Mouse (Mus musculus) liver, adult 2 months (tissue): ENCODE results near the gene Abcb11. TPM values are rescaled to one million over a fixed set of nuclear protein-coding genes. Genes with fewer than 3 reads are reported as not detected.

Source experiments
- DNase-seq: peaks from one replicate; pipeline ENCODE4 v3.0.0-alpha.2; 2011; ENCODE audit warnings: low read depth, low spot score; ENCODE audit errors: extremely low read depth
- H3K27ac ChIP-seq: fragments of 200-500 bp; replicated peaks from 2 replicates; pipeline ENCODE4 v1.5.1; 2012; ENCODE audit warnings: low read depth, mild to moderate bottlenecking, control low read depth, inconsistent platforms, low read length; ENCODE audit not compliant: insufficient read depth
- H3K27me3 ChIP-seq: fragments of 200-500 bp; 2 replicates; pipeline ENCODE4 v1.6.1; 2012; ENCODE audit warnings: mild to moderate bottlenecking, moderate library complexity, low read length, inconsistent platforms; ENCODE audit not compliant: control insufficient read depth, insufficient read depth
- H3K36me3 ChIP-seq: fragments of 200-500 bp; 2 replicates; pipeline ENCODE4 v1.6.1; 2012; ENCODE audit warnings: low read length, inconsistent platforms; ENCODE audit not compliant: control insufficient read depth, insufficient read depth
- H3K4me1 ChIP-seq: fragments of 200-500 bp; 2 replicates; pipeline ENCODE4 v1.6.1; 2011; ENCODE audit warnings: low read length; ENCODE audit not compliant: control insufficient read depth, insufficient read depth
- H3K4me3 ChIP-seq: fragments of 200-500 bp; 2 replicates; pipeline ENCODE4 v1.5.1; 2011; ENCODE audit warnings: low read depth, mild to moderate bottlenecking, control low read depth, low read length, moderate library complexity; ENCODE audit not compliant: insufficient read depth
- H3K79me2 ChIP-seq: fragments of 200-500 bp; 2 replicates; pipeline ENCODE4 v1.6.1; 2012; ENCODE audit warnings: inconsistent platforms, mild to moderate bottlenecking, low read length, moderate library complexity; ENCODE audit not compliant: control insufficient read depth, insufficient read depth
- H3K9ac ChIP-seq: fragments of 200-500 bp; 2 replicates; pipeline ENCODE4 v1.6.1; 2012; ENCODE audit warnings: low read depth, mild to moderate bottlenecking, control low read depth, inconsistent platforms, low read length
- CTCF ChIP-seq: fragments of 200-500 bp; IDR thresholded peaks from 2 replicates; pipeline ENCODE4 v1.5.1; 2011; ENCODE audit warnings: low read depth, low read length, control low read depth
- POLR2A ChIP-seq: fragments of 200-500 bp; IDR thresholded peaks from 2 replicates; pipeline ENCODE4 v1.6.1; 2011; ENCODE audit warnings: low read length, control low read depth; ENCODE audit not compliant: insufficient read depth; ENCODE audit errors: extremely low read depth
- WGBS: fragments of 180-500 bp; shearing (Covaris S2); methylation state at CpG from one replicate; pipeline ENCODE4 v1.1.7; 2018; 5-methylcytosine and 5-hydroxymethylcytosine counted together
- polyA plus RNA-seq: library from polyadenylated mRNA; depleted of rRNA; stranded (reverse); fragments of >200 nt; gene quantifications from 2 replicates; pipeline ENCODE4 v1.2.3, GENCODE M21; 2012; rRNA removed
- total RNA-seq: library from RNA; depleted of rRNA; stranded (reverse); fragments of >200 nt; gene quantifications from 2 replicates; pipeline ENCODE4 v1.2.3, GENCODE M21; 2014; rRNA removed

Abcb11 gene
- total RNA-seq (597 and 649 TPM in 2 replicates), polyA plus RNA-seq (209 and 226 TPM in 2 replicates)

DNA sequence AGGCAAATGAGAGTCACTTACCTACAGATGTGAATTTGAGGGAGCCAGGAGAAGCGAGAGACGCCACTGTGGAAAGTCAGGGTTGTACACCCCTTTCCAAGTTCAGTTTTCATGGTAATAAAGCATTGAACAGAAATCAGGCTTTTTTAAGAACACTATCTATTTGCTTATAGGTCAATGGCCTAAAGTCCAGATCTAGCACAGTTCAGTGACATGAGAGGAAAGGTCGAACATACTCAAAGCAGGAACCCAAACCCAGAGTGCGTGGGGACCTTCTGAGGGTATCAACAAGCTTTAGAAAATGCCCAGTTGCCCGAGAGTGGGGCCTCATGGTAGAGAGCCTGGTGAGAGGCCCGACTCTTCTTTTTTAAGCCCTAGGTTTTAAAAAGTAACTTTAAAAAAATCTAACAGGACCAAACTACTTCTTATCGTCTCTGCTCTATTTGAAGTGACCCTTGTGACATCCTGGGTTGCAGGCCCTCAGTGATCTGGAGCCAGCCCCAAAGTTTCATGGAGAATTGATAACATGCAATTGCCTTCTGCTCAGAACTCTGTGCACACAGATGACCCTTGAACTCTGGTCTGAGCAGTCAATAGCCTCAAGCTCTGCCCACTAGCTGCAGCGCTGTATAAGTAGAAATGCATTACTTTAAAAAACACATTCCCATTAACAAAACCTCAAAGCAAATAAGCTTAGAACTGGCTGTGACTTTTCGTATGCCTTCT, at the start of gene Abcb11:
Abcb11 (minus strand) TSS at position 121 of the 726 bp plus-strand sequence.
- Histone ChIP-seq H3K4me3 (peak within 1 kb of the TSS; percentile 84), H3K9ac (peak within 1 kb of the TSS; percentile 94), H3K36me3 (peaks cover 7% of the 10 kb centered on the region), H3K27ac (peak within 1 kb of the TSS; percentile 99), H3K27me3 (no peaks in the 10 kb centered on the region), H3K4me1 (peaks cover 19% of the 10 kb centered on the region), H3K79me2 (peaks cover 12% of the 10 kb centered on the region)
- TF ChIP-seq CTCF, result peak; percentile 32; the same call in 1 of the 2 replicates
- no peak for TF ChIP-seq POLR2A
- DNase-seq, result peak; percentile 98
- WGBS, result 18% methylated on average over 9 of the region's 9 CpGs

DNA sequence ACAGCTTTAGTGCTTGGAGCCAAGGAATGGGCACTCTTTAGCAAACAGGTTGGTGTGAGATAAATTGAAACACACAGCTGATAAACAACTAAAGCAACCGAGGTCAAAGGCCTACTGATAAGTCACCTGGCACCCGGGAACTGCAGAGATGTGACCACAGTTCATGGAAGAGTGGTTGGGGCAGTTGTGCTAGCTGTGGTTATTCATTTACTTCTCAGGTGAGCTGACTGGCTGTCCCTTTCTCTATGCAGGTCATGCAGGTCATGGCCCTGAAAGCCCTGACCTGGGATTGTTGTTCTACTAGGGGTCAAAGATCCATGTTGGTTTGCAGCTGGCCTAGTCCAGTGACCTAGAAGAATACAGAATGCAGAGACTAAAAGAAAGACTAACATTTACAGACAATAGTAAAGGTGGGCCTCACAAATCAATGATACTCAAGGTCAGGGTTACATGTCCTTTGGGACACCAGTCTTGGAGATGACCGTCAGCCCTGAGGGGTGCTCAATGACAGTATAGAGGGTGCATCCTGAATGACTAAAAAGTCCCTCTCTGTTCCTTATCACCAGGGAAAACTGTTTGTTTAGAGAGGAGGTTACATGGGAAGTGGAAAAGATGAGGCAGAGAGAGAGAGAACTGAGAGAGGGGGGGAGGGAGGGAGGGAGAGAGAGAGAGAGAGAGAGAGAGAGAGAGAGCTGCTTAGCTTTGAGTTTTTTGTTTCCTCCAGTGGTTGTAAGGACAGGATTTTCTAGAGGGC, 43.9 kb upstream of the Abcb11 start:
- DNase-seq, result peak; percentile 100
- TF ChIP-seq POLR2A, result no peak
- no peak for TF ChIP-seq CTCF
- WGBS, result 15% methylated on average over 3 of the region's 3 CpGs
- H3K4me1 ChIP-seq, result peaks cover 9% of the 10 kb centered on the region; the same call in 1 of the 2 replicates
- H3K36me3 ChIP-seq, result no peaks in the 10 kb centered on the region
- peak overlapping the region; percentile 90 for H3K27ac ChIP-seq
- no peaks in the 10 kb centered on the region for H3K79me2 ChIP-seq
- no peak overlapping the region for H3K4me3 ChIP-seq
- no peaks in the 10 kb centered on the region for H3K27me3 ChIP-seq
- no peak overlapping the region for H3K9ac ChIP-seq

DNA sequence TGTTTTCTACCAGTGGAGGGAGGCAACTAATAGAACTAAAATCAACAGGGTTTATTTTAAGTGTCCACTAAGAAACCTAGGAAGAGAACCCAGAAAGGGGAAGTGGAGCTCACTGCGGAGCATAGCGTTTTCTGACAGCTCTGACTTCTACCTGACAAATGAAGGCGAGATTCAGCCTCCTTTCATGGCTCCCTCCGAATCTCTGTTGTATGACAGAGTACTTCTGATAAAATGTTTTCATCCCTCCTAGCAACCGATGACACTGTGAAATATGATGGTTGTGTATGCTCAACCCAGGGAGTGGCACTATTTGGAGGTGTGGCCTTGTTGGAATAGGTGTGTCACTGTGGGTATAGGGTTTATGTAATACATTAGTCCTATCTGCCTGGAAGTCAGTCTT, 40.4 kb upstream of the Abcb11 start:
- no peak overlapping the region for H3K4me3 ChIP-seq
- 90% methylated on average over 5 of the region's 5 CpGs for WGBS
- TF ChIP-seq POLR2A (no peak), CTCF (no peak)
- no peaks in the 10 kb centered on the region for H3K79me2 ChIP-seq
- no peaks in the 10 kb centered on the region for H3K36me3 ChIP-seq
- no peaks in the 10 kb centered on the region for H3K27me3 ChIP-seq
- DNase-seq, result no peak
- H3K9ac ChIP-seq, result no peak overlapping the region
- no peak overlapping the region for H3K27ac ChIP-seq
- H3K4me1 ChIP-seq, result peaks cover 11% of the 10 kb centered on the region; the same call in 1 of the 2 replicates

DNA sequence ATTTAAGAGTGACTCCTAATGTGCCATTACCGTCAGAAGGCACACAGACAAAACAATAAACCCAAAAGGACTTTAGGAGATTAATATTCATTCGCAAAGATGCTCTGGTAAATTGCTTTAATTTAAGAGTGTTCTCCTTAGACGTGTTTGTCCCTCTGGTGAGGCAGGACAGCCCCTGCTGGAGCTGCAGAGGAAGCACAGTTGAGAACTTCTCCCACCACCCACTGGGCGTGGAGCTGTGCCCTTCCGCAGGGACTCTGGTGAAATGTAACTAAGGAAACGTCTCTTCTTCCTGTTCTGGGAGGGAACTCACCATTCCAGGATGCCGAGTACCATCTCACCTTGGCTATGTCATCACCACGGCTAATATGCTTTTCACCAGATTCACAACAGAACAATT, 39.3 kb upstream of the Abcb11 start:
- Histone ChIP-seq H3K79me2 (no peaks in the 10 kb centered on the region), H3K36me3 (no peaks in the 10 kb centered on the region), H3K4me3 (no peak overlapping the region), H3K27ac (no peak overlapping the region), H3K27me3 (no peaks in the 10 kb centered on the region), H3K9ac (no peak overlapping the region), H3K4me1 (peaks cover 9% of the 10 kb centered on the region; the same call in 1 of the 2 replicates)
- TF ChIP-seq CTCF, result peak; percentile 64
- TF ChIP-seq POLR2A, result no peak
- DNase-seq, result no peak
- 57% methylated on average over 8 of the region's 8 CpGs for WGBS

DNA sequence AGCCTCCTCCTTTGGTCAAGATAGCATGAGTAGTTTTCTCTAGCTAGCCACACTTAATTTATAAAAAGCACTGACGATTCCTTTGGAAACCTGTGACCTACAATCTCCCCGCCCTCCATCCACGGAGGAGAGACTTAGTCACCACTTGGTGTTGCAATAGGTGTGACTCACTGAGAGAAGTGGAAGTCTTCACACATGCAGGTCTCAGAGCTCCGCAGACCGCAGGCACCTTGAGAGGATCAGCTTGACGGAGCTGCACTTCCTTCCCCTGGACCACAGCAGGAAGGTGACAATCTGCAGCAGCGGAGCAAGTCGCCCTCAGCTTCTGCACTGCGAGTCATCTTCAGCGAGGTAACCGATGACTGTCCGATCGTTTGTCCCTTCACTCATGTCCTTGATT, 37.9 kb upstream of the Abcb11 start, which contains the start of gene Dhrs9:
Dhrs9 (plus strand) TSS at position 165 of the 400 bp plus-strand sequence.
- Histone ChIP-seq H3K79me2 (no peaks in the 10 kb centered on the region), H3K4me1 (0 out of 2 replicates have a peak, but pooled peaks cover 4% of the 10 kb centered on the region), H3K4me3 (peak within 1 kb of the TSS; percentile 49), H3K9ac (peak within 1 kb of the TSS; percentile 16), H3K27me3 (no peaks in the 10 kb centered on the region), H3K27ac (no peak within 1 kb of the TSS), H3K36me3 (no peaks in the 10 kb centered on the region)
- 33% methylated on average over 13 of the region's 13 CpGs for WGBS
- DNase-seq, result peak; percentile 60
- TF ChIP-seq POLR2A (no peak), CTCF (no peak)
